Mouse (Mus musculus) T-helper 2 cell (primary cell): ENCODE data around the gene Acot5.
"Not testable (repeated sequence)": the region's sequence is repeated elsewhere in the genome, so short reads cannot be mapped to it uniquely, and the experiment has no call there.

Experiments used
- in situ Hi-C: fragments of 300-600 bp; cut with MboI, MseI; formaldehyde crosslinking; loops from one replicate; pipeline ENCODE4 v1.15.1; 2025; ENCODE audit warnings: high pct_unique_total_duplicates

Acot5 gene

GRCm38 (mm10) chr12:84068986-84069385 lies at the start of gene Acot5:
Acot5 (plus strand) TSS chr12:84069325.
- in situ Hi-C loops, result no loop called here

GRCm38 (mm10) chr12:84020528-84020927 lies 48.6 kb upstream of the Acot5 start:
- in situ Hi-C loops, result not testable (repeated sequence)

DNA sequence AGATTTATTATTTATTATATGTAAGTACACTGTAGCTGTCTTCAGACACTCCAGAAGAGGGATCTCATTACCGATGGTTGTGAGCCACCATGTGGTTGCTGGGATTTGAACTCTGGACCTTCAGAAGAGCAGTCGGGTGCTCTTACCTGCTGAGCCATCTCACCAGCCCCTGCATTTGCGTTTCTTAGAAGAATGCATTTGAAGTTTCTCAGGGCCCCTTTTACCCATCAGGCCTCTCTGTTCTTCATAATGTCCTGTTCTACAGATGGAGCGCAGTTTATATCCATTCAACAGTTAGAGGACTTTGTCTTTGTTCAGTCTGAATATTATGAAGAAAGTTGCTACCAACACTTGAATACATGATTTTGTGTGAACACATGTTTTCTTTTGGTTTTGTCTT lies 46.9 kb upstream of the Acot5 start:
- in situ Hi-C loops, result not testable (repeated sequence)

- in situ Hi-C loops, result no loop called here
Observed at GRCm38 (mm10) chr12:84023052-84023745, 45.9 kb upstream of the Acot5 start.

DNA sequence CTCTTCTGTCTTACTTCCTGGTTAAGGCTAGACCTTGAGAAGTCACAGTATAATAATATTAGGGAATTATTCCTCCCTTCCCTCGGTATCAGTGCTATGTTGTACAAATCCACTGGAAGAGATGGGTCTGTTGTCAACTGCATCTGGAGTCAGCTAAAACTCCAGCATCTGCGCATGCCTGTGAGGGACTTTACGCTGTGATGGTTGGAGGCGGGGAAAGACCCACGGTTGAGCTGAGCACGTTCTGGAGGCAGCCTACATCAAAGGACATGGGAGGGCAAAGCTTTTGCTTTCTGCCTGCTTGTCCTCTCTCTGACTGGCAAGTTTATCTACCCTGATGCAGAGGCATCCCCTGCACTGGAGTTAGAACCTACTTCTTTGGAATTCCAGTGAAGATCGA lies 43.2 kb upstream of the Acot5 start:
- in situ Hi-C loops, result no loop called here

DNA sequence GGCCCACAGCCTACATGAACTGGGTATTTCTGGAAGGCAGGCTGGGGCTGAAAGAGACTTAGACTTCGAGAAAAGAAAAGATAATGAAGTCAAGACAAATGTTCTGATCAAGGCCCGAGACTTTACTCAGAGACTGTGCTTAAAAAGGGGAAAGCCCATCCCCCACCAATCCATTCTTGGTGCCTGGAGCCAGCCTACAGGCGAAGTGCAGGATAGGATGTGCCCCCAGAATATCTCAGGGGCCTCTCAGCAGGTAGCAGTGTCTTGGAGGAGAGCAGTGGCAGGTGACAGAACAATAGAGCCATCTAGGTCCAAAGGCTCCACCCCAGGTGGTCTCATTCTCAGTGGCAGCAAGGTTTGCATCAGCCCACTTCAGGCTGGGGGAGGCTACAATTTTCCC lies 40.8 kb upstream of the Acot5 start:
- in situ Hi-C loops, result not testable (repeated sequence)

DNA sequence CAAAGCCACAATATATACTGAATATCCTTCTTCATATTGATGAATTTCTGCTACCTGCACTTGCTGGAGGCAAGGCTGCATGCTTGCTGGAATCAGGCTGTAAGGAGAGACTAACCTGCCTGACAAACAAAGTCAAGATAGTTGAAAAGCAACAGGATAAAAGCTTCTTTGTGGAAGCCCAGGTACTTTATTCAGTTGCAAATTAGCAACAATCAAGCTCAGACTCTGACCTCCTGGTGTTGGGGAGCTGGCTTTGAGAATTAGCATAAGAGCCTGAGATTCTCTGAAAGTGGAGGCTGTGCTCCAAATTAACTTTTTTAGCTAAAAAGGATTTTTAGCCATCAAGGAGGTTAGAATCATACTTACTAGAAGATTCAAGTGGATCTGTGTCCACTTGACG lies 40.1 kb upstream of the Acot5 start:
- in situ Hi-C loops, result not testable (repeated sequence)

GRCm38 (mm10) chr12:84030659-84031332 lies 38.3 kb upstream of the Acot5 start:
- in situ Hi-C loops, result no loop called here

DNA sequence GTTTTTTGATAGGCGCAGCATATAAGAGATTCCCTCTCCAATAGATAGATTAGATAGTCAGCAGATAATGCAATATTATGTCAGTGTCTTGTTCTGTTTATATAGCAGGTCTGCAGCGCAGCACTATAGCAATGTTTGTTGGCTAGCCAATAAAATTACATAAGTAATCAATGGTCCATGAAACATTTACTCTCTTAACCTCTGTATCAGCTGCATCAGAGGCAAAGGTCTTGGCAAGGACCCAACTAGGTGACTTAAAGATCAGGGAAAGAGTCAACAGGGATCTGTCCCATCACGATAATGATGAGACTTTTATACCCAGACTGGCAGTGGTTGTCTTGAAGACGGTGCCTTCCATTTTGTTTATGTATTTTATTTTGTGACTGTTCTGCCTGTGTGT lies 36.3 kb upstream of the Acot5 start:
- in situ Hi-C loops, result no loop called here

DNA sequence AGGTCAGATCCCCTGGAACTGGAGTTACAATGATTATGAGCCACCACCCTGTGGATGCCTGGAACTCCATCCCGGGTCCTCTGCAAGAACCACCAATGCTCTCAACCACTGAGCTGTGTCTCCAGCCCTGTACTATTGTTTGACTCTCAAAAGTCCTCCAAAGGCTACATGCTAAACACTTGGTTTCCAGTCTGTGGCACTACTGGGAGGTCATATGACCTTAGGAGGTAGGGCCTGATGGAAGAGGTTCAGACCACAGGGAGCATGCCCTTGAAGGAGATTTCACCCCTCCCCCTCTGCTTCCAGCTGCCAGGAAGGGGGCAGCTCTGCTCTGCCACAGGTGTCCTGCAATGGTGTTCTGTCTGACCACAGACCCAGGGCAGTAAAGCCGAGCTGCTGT lies 35.8 kb upstream of the Acot5 start:
- in situ Hi-C loops, result not testable (repeated sequence)

DNA sequence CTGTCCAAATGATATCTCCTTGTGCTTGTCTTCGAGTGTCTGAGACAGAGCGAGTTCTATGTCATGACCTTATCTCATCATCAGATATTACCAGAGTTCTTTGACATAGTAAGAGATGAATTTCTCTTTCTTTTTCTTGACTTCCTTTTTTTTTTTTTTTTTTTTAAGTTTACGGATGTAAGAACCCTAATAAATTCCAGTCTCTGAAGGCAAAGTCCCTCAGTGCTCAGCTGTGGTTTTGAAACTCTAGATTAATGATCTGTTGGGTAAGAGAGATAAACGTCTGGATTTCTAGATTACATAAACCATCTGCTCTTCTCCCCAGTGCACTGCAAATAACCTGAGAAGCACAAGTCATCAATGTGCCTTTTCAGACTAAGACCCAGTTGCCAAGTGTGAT lies 35.0 kb upstream of the Acot5 start:
- in situ Hi-C loops, result no loop called here

DNA sequence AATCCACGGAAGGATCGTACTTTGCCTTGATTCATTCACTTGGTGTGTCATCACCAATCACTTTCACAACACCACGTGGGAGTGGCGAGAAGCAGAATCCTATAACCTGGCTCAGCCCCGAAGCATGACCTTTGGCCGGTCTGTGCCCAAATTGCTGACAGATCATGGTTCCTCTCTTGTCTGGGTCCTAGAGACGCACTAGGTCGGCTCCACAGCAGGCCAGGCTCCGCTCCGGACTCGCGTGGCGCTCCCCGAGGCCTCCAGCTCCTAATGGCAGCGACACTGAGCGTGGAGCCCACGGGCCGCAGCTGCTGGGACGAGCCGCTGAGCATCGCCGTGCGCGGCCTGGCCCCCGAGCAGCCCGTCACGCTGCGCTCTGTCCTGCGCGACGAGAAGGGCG lies 30.9 kb upstream of the Acot5 start, which contains the start of gene Acot4:
Acot4 (plus strand) TSS at position 139 of the 400 bp plus-strand sequence.
- in situ Hi-C loops, result not testable (repeated sequence)

DNA sequence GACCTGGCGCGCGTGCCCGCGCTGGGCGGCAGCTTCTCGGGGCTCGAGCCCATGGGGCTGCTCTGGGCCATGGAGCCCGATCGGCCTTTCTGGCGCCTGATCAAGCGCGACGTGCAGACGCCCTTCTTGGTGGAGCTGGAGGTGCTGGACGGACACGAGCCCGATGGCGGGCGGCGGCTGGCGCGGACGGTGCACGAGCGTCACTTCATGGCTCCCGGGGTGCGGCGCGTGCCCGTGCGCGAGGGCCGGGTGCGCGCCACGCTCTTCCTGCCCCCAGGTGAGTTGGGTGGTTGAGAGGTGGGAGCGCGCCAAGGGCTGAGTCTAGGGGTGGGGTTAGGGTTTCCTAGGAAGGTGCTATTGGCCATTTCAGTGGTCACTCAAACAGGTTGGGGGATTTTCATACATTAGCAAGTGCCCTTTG lies 30.4 kb upstream of the Acot5 start, which contains the start of gene Gm49366:
Gm49366 (plus strand) TSS at position 245 of the 421 bp plus-strand sequence.
- in situ Hi-C loops, result not testable (repeated sequence)

DNA sequence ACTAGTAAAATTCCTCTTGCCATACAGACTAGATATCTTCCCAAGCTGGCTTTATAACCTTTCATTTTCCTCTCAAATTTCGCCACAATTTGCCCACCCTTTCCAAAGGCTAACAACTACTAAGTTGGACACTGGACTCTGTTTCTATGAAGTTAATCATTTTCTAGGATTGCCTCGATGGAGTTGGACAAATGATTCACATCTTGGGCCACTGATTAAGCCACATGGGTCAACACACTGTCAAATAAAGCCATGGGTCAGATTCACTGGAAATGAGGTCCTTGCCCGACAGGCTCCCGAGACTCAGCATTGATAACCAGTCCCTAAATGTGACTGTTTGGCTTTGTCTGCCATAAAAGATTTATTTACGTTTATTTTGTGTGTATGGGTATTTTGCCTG lies 26.9 kb upstream of the Acot5 start:
- in situ Hi-C loops, result no loop called here

- in situ Hi-C loops, result no loop called here
Observed at GRCm38 (mm10) chr12:84044045-84044444, 25.1 kb upstream of the Acot5 start.

- in situ Hi-C loops, result no loop called here
Observed at GRCm38 (mm10) chr12:84046906-84047305, 22.2 kb upstream of the Acot5 start.

DNA sequence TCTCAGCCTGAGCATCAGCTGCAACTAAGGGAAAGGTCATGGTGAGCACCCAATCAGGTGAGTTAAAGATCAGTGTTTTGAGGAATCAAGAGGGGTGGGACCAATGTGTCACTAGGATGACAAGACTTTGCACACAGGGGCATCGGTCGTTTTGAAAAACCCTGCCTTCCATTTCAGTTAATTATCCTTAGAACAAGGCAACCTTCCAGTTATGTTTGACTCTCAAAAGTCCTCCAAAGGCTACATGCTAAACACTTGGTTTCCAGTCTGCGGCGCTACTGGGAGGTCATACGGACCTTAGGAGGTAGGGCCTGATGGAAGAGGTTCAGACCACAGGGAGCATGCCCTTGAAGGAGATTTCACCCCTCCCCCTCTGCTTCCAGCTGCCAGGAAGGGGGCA lies 18.4 kb upstream of the Acot5 start:
- in situ Hi-C loops, result not testable (repeated sequence)

DNA sequence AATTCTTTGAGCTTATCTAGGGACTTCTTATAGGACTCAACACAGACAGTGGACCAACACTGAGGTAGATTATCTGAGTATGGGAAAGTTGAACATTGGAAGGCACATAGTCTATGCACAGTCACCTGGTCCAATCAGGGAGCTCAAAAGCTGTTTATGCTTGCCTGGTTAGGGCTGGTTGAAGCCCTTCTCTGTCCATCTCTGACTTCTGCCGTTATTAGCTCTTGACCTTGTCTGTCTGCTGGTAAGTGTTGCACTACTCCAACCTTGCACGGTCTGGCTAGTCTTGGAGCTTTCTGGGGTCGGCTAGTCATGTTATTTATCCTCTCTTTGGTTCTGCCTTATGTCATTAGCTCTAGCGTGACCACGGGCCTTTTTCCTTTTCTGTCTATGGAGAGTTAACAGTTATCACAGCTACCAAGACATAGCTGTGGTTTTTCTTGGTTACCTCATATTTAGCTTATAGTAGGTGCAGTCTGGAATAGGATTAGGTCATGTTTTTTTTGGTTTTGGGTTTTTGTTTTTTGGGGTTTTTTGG lies 17.1 kb upstream of the Acot5 start, which contains the start of gene Acot3:
Acot3 (plus strand) TSS at position 208 of the 538 bp plus-strand sequence.
- in situ Hi-C loops, result no loop called here

DNA sequence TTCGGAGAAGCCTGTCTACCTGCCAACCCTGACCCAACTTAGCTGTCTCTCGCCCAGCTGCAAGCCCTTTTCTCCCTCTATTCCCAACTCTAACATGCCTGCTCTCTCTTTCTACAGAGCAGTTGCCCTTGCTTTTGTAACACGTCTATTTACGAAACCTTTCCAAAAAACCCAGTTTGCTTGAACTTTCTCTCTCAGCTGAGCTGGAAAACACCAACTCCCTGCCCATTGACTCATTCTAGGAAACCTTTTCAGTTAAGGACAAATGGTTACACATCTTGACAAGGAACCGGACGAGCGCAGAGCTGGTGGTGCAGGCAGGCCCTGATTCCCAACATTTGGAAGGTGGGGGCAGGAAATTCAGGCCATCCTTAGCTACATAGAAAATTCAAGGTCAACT lies 16.5 kb upstream of the Acot5 start:
- in situ Hi-C loops, result no loop called here

- in situ Hi-C loops, result no loop called here
Observed at GRCm38 (mm10) chr12:84053173-84053572, 16.0 kb upstream of the Acot5 start.

DNA sequence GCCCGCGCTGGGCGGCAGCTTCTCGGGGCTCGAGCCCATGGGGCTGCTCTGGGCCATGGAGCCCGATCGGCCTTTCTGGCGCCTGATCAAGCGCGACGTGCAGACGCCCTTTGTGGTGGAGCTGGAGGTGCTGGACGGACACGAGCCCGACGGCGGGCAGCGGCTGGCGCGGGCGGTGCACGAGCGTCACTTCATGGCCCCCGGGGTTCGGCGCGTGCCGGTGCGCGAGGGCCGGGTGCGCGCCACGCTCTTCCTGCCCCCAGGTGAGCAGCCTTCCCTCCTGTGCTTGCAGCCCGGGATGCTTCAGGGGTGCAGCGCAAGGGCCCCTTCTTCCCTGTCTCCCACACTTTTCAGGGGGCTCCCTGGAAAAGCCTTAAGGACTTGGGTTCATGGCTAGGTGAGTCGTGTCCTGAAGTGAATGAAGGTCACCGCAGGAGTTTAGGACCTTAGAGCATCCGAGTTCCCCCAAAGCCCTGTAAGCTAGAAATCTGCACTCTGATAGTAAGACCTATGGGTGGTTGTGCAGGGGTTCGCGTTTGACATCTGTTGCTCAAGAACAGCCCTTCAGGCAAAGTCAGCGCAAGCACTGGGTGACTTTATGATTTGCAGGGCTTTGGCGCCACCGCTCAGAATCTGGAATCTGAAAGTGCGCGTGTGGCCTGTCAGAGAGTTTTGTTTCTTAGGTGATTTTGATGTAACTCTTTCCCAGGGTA lies 15.3 kb upstream of the Acot5 start:
- in situ Hi-C loops, result no loop called here

DNA sequence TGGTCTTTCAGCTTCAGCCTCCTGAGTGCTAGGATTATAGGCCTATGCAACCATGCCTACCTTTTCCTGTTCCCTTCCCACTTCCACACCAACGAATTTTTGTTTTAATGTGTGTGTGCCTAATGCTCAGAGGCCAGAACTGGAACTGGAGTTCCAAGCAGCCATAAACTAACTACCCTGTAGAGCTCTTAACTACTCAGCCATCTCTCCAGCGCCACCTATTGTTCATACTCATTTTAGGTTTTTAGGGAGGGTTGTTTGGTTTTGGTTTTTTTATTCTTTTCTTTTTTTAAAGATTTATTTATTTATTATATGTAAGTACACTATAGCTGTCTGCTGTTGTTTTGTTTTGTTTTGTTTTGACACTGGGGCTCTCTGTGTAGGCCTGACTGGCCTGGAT lies 8.2 kb upstream of the Acot5 start:
- in situ Hi-C loops, result loop anchor here (5.0 kb wide), 1 partner anchor 89 kb away; no protein-coding TSS in a partner anchor
